Mouse (Mus musculus) liver, adult 2 months (tissue): ENCODE data around the gene 1700029P11Rik.

Source experiments
- CTCF ChIP-seq: fragments of 200-500 bp; IDR thresholded peaks from 2 replicates; pipeline ENCODE4 v1.5.1; 2011; ENCODE audit warnings: low read depth, low read length, control low read depth
- POLR2A ChIP-seq: fragments of 200-500 bp; IDR thresholded peaks from 2 replicates; pipeline ENCODE4 v1.6.1; 2011; ENCODE audit warnings: low read length, control low read depth; ENCODE audit not compliant: insufficient read depth; ENCODE audit errors: extremely low read depth

- TF ChIP-seq CTCF (no peak), POLR2A (no peak)
Observed at GRCm38 (mm10) chr15:82022535-82023088, 42.3 kb downstream of the 1700029P11Rik start.
